Mouse (Mus musculus) cerebellum, adult 8-10 months (tissue): ENCODE results near the gene Kat7.

Experiments
- DNase-seq: peaks from one replicate; pipeline ENCODE4 v3.0.0; 2022

Kat7 gene

GRCm38 (mm10) chr11:95330662-95331061, 20.6 kb upstream of the Kat7 start:
- DNase-seq: no peak

- DNase-seq: no peak
Measured at GRCm38 (mm10) chr11:95328629-95329028, 18.6 kb upstream of the Kat7 start.

- no peak for DNase-seq
Measured at GRCm38 (mm10) chr11:95326243-95326642, 16.2 kb upstream of the Kat7 start.

GRCm38 (mm10) chr11:95325832-95326231, 15.8 kb upstream of the Kat7 start:
- no peak for DNase-seq

- DNase-seq: no peak
Measured at GRCm38 (mm10) chr11:95324181-95324580, 14.1 kb upstream of the Kat7 start.

- no peak for DNase-seq
Measured at GRCm38 (mm10) chr11:95320010-95320409, 10.0 kb upstream of the Kat7 start.

GRCm38 (mm10) chr11:95319506-95319905, 9.5 kb upstream of the Kat7 start:
- no peak for DNase-seq

- DNase-seq: no peak
Measured at GRCm38 (mm10) chr11:95318116-95318515, 8.1 kb upstream of the Kat7 start.

- DNase-seq: no peak
Measured at GRCm38 (mm10) chr11:95315215-95315955, 5.3 kb upstream of the Kat7 start.

- DNase-seq: no peak
Measured at GRCm38 (mm10) chr11:95311425-95311807, 1.4 kb upstream of the Kat7 start.

GRCm38 (mm10) chr11:95310648-95311424, 790 bp upstream of the Kat7 start:
- DNase-seq: no peak

GRCm38 (mm10) chr11:95309510-95310006, 488 bp downstream of the Kat7 start:
- DNase-seq: peak; percentile 94

GRCm38 (mm10) chr11:95307526-95307925, 2.5 kb downstream of the Kat7 start:
- no peak for DNase-seq

- no peak for DNase-seq
Measured at GRCm38 (mm10) chr11:95305600-95305999, 4.4 kb downstream of the Kat7 start.

- no peak for DNase-seq
Measured at GRCm38 (mm10) chr11:95301772-95302171, 8.3 kb downstream of the Kat7 start.

GRCm38 (mm10) chr11:95299886-95300285, 10.2 kb downstream of the Kat7 start:
- DNase-seq: no peak

GRCm38 (mm10) chr11:95298146-95298545, 11.9 kb downstream of the Kat7 start:
- DNase-seq: no peak

GRCm38 (mm10) chr11:95295736-95296135, 14.3 kb downstream of the Kat7 start:
- DNase-seq: no peak

GRCm38 (mm10) chr11:95293017-95293624, 16.9 kb downstream of the Kat7 start:
- DNase-seq: no peak

GRCm38 (mm10) chr11:95291998-95292397, 18.0 kb downstream of the Kat7 start:
- DNase-seq: no peak

- DNase-seq: peak; percentile 29
Measured at GRCm38 (mm10) chr11:95282331-95282730, 27.7 kb downstream of the Kat7 start.

- no peak for DNase-seq
Measured at GRCm38 (mm10) chr11:95279061-95279659, 30.9 kb downstream of the Kat7 start.

GRCm38 (mm10) chr11:95276056-95276455, 34.0 kb downstream of the Kat7 start:
- no peak for DNase-seq
